Mouse (Mus musculus): ENCODE measurements at regions not wholly inside any gene's neighbourhood (a gene's known extent, or its start where the extent isn't known, plus 50 kb on each side); places are given as distances from the start of the nearest gene placed in this dataset.

DNA sequence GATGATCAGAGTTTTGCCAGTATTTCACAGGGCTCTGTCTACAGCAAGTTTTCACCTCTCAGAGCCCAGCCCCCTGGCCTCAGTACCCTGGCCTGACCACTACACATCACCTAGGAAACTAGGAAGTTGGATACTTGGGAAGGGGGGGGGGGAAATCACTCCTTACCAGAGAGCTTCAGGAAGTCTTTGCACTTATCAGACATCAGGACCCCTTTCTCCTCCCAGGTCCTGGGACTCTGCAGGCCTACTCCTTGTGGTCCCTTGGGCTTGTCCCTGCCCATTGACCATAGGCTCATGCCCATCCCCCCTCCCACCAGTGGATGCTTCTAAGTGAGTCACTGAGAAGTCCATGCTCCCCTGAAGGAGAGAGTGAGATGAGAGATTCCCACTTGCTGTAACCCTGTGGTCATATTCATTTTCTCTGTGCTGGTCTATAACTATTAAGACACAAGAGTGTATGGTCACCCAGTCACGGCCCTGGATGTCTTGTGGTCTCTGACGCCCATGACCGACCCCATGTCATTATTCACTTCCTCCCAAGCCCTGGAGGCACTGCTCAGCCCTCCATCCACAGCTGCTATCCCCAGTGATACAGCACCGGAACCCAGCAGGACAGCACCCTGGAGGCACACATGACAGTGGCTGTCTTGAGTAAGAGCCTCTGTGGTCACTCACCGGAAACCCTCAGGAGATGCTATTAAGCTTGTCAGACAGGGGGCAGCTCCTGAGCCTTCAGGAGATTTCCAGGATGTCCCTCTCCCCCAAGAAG is 101.3 kb downstream of the Ndufa10 start:
- WGBS, result 74% methylated on average over 5 of the region's 5 CpGs
- Histone ChIP-seq H3K4me2 (replicated peaks; ENCODE audit: low read depth) (no peak overlapping the region), H3K27ac (replicated peaks) (no peak overlapping the region), H3K4me1 (replicated peaks; ENCODE audit: control insufficient read depth, insufficient read depth) (peaks cover 2% of the 10 kb centered on the region; the same call in 1 of the 2 replicates), H3K36me3 (ENCODE audit: control insufficient read depth, insufficient read depth, low read length) (no peaks in the 10 kb centered on the region), H3K9me3 (ENCODE audit: control insufficient read depth, low read length) (no peaks in the 10 kb centered on the region), H3K27me3 (ENCODE audit: control insufficient read depth, insufficient read depth, low read length) (no peaks in the 10 kb centered on the region), H3K9ac (ENCODE audit: low read length) (no peak overlapping the region), H3K4me3 (ENCODE audit: low read depth, low read length) (no peak overlapping the region)
- DNase-seq (ENCODE audit: low spot score) (no peak), ATAC-seq (ENCODE audit: low FRiP score, low TSS enrichment) (no peak)
- TF ChIP-seq CTCF (IDR thresholded peaks at IDR 0.05; ENCODE audit: low read depth) (no peak), EP300 (optimal IDR thresholded peaks at IDR 0.05) (no peak)

- 37% methylated on average over 11 of the region's 11 CpGs for WGBS
- ATAC-seq (ENCODE audit: low FRiP score, low TSS enrichment), result 0 out of 2 replicates have a peak, but pooled peaks have one; percentile 57
- Histone ChIP-seq H3K4me3 (ENCODE audit: low read depth, low read length) (no peak overlapping the region), H3K27ac (replicated peaks) (no peak overlapping the region), H3K9ac (ENCODE audit: low read length) (no peak overlapping the region), H3K9me3 (ENCODE audit: control insufficient read depth, low read length) (no peaks in the 10 kb centered on the region), H3K27me3 (ENCODE audit: control insufficient read depth, insufficient read depth, low read length) (no peaks in the 10 kb centered on the region), H3K4me2 (replicated peaks; ENCODE audit: low read depth) (0 out of 2 replicates have a peak overlapping the region, but pooled peaks have one; percentile 25), H3K36me3 (ENCODE audit: control insufficient read depth, insufficient read depth, low read length) (no peaks in the 10 kb centered on the region), H3K4me1 (replicated peaks; ENCODE audit: control insufficient read depth, insufficient read depth) (peaks cover 2% of the 10 kb centered on the region; the same call in 1 of the 2 replicates)
- no peak for DNase-seq (ENCODE audit: low spot score)
- TF ChIP-seq EP300 (optimal IDR thresholded peaks at IDR 0.05) (no peak), CTCF (IDR thresholded peaks at IDR 0.05; ENCODE audit: low read depth) (no peak)
Observed at GRCm38 (mm10) chr1:92371357-92371981, 102.2 kb downstream of the Ndufa10 start.

GRCm38 (mm10) chr1:92370842-92371241 is 102.8 kb downstream of the Ndufa10 start:
- WGBS, result 89% methylated on average over 4 of the region's 4 CpGs
- peaks cover 2% of the 10 kb centered on the region; the same call in 1 of the 2 replicates for H3K4me1 ChIP-seq (replicated peaks; ENCODE audit: control insufficient read depth, insufficient read depth)
- ATAC-seq (ENCODE audit: low FRiP score, low TSS enrichment), result no peak
- no peak for DNase-seq (ENCODE audit: low spot score)
- H3K9ac ChIP-seq (ENCODE audit: low read length), result no peak overlapping the region
- no peaks in the 10 kb centered on the region for H3K27me3 ChIP-seq (ENCODE audit: control insufficient read depth, insufficient read depth, low read length)
- no peak overlapping the region for H3K27ac ChIP-seq (replicated peaks)
- H3K4me3 ChIP-seq (ENCODE audit: low read depth, low read length), result no peak overlapping the region
- H3K36me3 ChIP-seq (ENCODE audit: control insufficient read depth, insufficient read depth, low read length), result no peaks in the 10 kb centered on the region
- no peaks in the 10 kb centered on the region for H3K9me3 ChIP-seq (ENCODE audit: control insufficient read depth, low read length)
- TF ChIP-seq CTCF (IDR thresholded peaks at IDR 0.05; ENCODE audit: low read depth) (no peak), EP300 (optimal IDR thresholded peaks at IDR 0.05) (no peak)
- no peak overlapping the region for H3K4me2 ChIP-seq (replicated peaks; ENCODE audit: low read depth)

GRCm38 (mm10) chr1:92369972-92370371 is 103.7 kb downstream of the Ndufa10 start:
- Histone ChIP-seq H3K4me2 (replicated peaks; ENCODE audit: low read depth) (no peak overlapping the region), H3K36me3 (ENCODE audit: control insufficient read depth, insufficient read depth, low read length) (no peaks in the 10 kb centered on the region), H3K27me3 (ENCODE audit: control insufficient read depth, insufficient read depth, low read length) (no peaks in the 10 kb centered on the region), H3K9ac (ENCODE audit: low read length) (no peak overlapping the region), H3K4me1 (replicated peaks; ENCODE audit: control insufficient read depth, insufficient read depth) (peaks cover 2% of the 10 kb centered on the region; the same call in 1 of the 2 replicates), H3K9me3 (ENCODE audit: control insufficient read depth, low read length) (no peaks in the 10 kb centered on the region), H3K27ac (replicated peaks) (no peak overlapping the region), H3K4me3 (ENCODE audit: low read depth, low read length) (no peak overlapping the region)
- WGBS, result 81% methylated on average over 5 of the region's 5 CpGs
- DNase-seq (ENCODE audit: low spot score) (no peak), ATAC-seq (ENCODE audit: low FRiP score, low TSS enrichment) (no peak)
- no peak for TF ChIP-seq EP300 (optimal IDR thresholded peaks at IDR 0.05)
- TF ChIP-seq CTCF (IDR thresholded peaks at IDR 0.05; ENCODE audit: low read depth), result no peak

GRCm38 (mm10) chr1:92366249-92366648 is 107.4 kb downstream of the Ndufa10 start:
- no peaks in the 10 kb centered on the region for H3K9me3 ChIP-seq (ENCODE audit: control insufficient read depth, low read length)
- DNase-seq (ENCODE audit: low spot score) (no peak), ATAC-seq (ENCODE audit: low FRiP score, low TSS enrichment) (no peak)
- WGBS, result 68% methylated on average over 5 of the region's 5 CpGs
- no peak overlapping the region for H3K27ac ChIP-seq (replicated peaks)
- H3K4me1 ChIP-seq (replicated peaks; ENCODE audit: control insufficient read depth, insufficient read depth), result no peaks in the 10 kb centered on the region
- H3K36me3 ChIP-seq (ENCODE audit: control insufficient read depth, insufficient read depth, low read length), result no peaks in the 10 kb centered on the region
- TF ChIP-seq CTCF (IDR thresholded peaks at IDR 0.05; ENCODE audit: low read depth), result no peak
- TF ChIP-seq EP300 (optimal IDR thresholded peaks at IDR 0.05), result no peak
- H3K27me3 ChIP-seq (ENCODE audit: control insufficient read depth, insufficient read depth, low read length), result no peaks in the 10 kb centered on the region
- no peak overlapping the region for H3K9ac ChIP-seq (ENCODE audit: low read length)
- no peak overlapping the region for H3K4me3 ChIP-seq (ENCODE audit: low read depth, low read length)
- no peak overlapping the region for H3K4me2 ChIP-seq (replicated peaks; ENCODE audit: low read depth)
